8 mouse cellular contexts compared by ENCODE assay signal in the genomic region with DNA sequence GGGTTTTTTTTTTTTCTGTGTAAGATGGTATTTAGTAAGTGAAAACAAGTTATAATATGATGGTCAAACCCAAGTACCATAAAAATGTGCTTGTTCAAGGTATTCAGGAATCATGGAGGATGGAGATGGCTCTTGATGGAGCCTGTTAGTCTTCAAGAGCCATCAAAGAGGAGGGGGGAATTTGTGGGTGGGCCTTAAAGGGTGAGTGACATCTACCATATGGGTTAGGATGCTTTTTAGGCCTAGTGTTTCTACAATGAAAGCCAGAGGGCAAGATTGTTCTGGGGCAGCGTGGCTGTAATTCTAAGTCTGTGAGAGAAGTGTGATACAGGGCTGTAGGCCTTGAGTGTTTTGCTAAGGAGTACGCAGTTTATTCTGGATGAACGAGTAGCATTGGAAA. TPM values are rescaled to one million over a fixed set of nuclear protein-coding genes. Genes with fewer than 3 reads are reported as not detected.
DNase-seq lines count a peak whose midpoint lies in the region; ATAC-seq and TF ChIP-seq lines count a peak whose summit lies in the region.

No protein-coding gene starts in this region.

- no peaks in the 10 kb centered on the region for H3K9me3 ChIP-seq in erythroblast, embryonic 14.5 days (ENCODE audit: control insufficient read depth, low read length)
- no peaks in the 10 kb centered on the region for H3K9me3 ChIP-seq in E14TG2a.4 (ENCODE audit: low read length)
- no peaks in the 10 kb centered on the region for H3K9me3 ChIP-seq in embryonic facial prominence, embryonic 14.5 days (ENCODE audit: control insufficient read depth, low read length)
- H3K9me3 ChIP-seq in limb, embryonic 13.5 days: no peaks in the 10 kb centered on the region

- peak overlapping the region; percentile 56 for H3K4me2 ChIP-seq in embryonic facial prominence, embryonic 14.5 days (ENCODE audit: low read depth, low read length)
- peak overlapping the region; percentile 67 for H3K4me2 ChIP-seq in limb, embryonic 13.5 days (replicated peaks)

- H3K27me3 ChIP-seq in erythroblast, embryonic 14.5 days (ENCODE audit: control insufficient read depth): no peaks in the 10 kb centered on the region
- no peaks in the 10 kb centered on the region for H3K27me3 ChIP-seq in E14TG2a.4 (ENCODE audit: insufficient read depth, low read length)
- no peaks in the 10 kb centered on the region for H3K27me3 ChIP-seq in embryonic facial prominence, embryonic 14.5 days (replicated peaks; ENCODE audit: control insufficient read depth, insufficient read depth, low read length)
- peaks cover 3% of the 10 kb centered on the region; the same call in 1 of the 2 replicates for H3K27me3 ChIP-seq in limb, embryonic 13.5 days

- H3K27ac ChIP-seq in embryonic facial prominence, embryonic 14.5 days (replicated peaks; ENCODE audit: low read depth, low read length): 0 out of 2 replicates have a peak overlapping the region, but pooled peaks have one; percentile 28
- H3K27ac ChIP-seq in limb, embryonic 13.5 days: peak overlapping the region; percentile 39; the same call in 1 of the 2 replicates

- H3K4me3 ChIP-seq in erythroblast, embryonic 14.5 days (replicated peaks): peak overlapping the region; percentile 70
- H3K4me3 ChIP-seq in E14TG2a.4 (replicated peaks; ENCODE audit: low read length): peak overlapping the region; percentile 81
- H3K4me3 ChIP-seq in embryonic facial prominence, embryonic 14.5 days (ENCODE audit: low read depth, low read length): peak overlapping the region; percentile 52
- H3K4me3 ChIP-seq in limb, embryonic 13.5 days: peak overlapping the region; percentile 56

- H3K9ac ChIP-seq in embryonic facial prominence, embryonic 14.5 days (ENCODE audit: low read depth, low read length): peak overlapping the region; percentile 51
- H3K9ac ChIP-seq in limb, embryonic 13.5 days: peak overlapping the region; percentile 55; the same call in 1 of the 2 replicates

- peak; percentile 63 for DNase-seq in embryonic facial prominence, embryonic 14.5 days (ENCODE audit: low spot score)
- peak; percentile 63 for DNase-seq in retina, postnatal 1 day
- no peak for DNase-seq in ovary, postnatal 14 days (ENCODE audit: low spot score)
- DNase-seq in left cerebral cortex, postnatal 36 days (ENCODE audit: low spot score in 2 of 2): no peak

- no peaks in the 10 kb centered on the region for H3K36me3 ChIP-seq in erythroblast, embryonic 14.5 days (ENCODE audit: control insufficient read depth)
- H3K36me3 ChIP-seq in E14TG2a.4 (ENCODE audit: insufficient read depth, low read length): peaks cover 11% of the 10 kb centered on the region
- 0 out of 2 replicates have a peak, but pooled peaks cover 4% of the 10 kb centered on the region for H3K36me3 ChIP-seq in embryonic facial prominence, embryonic 14.5 days (ENCODE audit: control insufficient read depth, insufficient read depth, low read length)
- H3K36me3 ChIP-seq in limb, embryonic 13.5 days: peaks cover 4% of the 10 kb centered on the region; the same call in 1 of the 2 replicates

- intact Hi-C loops in left cerebral cortex, postnatal 36 days (cut with DNase I): no loop called here

- no peak for ATAC-seq in erythroblast, adult 5-6 weeks (replicated peaks; ENCODE audit: low FRiP score, poor library complexity, severe bottlenecking)
- no peak for ATAC-seq in embryonic facial prominence, embryonic 14.5 days (ENCODE audit: low read depth)
- ATAC-seq in limb, embryonic 13.5 days (ENCODE audit: low FRiP score, low read depth): no peak

- peaks cover 3% of the 10 kb centered on the region for H3K4me1 ChIP-seq in erythroblast, embryonic 14.5 days (ENCODE audit: control insufficient read depth)
- H3K4me1 ChIP-seq in E14TG2a.4 (replicated peaks; ENCODE audit: low read depth, low read length): peaks cover 8% of the 10 kb centered on the region
- no peaks in the 10 kb centered on the region for H3K4me1 ChIP-seq in embryonic facial prominence, embryonic 14.5 days (ENCODE audit: control insufficient read depth, insufficient read depth, low read length)
- H3K4me1 ChIP-seq in limb, embryonic 13.5 days: no peaks in the 10 kb centered on the region

- 23% methylated on average over 3 of the region's 3 CpGs for WGBS in embryonic facial prominence, embryonic 14.5 days
- 36% methylated on average over 3 of the region's 3 CpGs for WGBS in limb, embryonic 13.5 days

- no peak for TF ChIP-seq CTCF in E14TG2a.4 (conservative IDR thresholded peaks at IDR 0.05; ENCODE audit: low read length)

RNA-seq across cellular contexts. Expression of gene Nbdy, which starts 1.0 kb away (rescaled TPM):
- polyA plus RNA-seq in erythroblast, embryonic 14.5 days (2012): 1.4 and 1.9 TPM in 2 replicates
- 14.2 and 19.6 TPM in 2 replicates for total RNA-seq in erythroblast, adult 5-6 weeks (2015; ENCODE audit: low replicate concordance)
- 0.84 and 3.2 TPM in 2 replicates for total RNA-seq in erythroblast, adult 5-6 weeks (2017; ENCODE audit: low replicate concordance)
- 120 and 124 TPM in 2 replicates for polyA plus RNA-seq in embryonic facial prominence, embryonic 14.5 days (2014; fragmentation: Nextera tagmentation; extraction: Ambion mirVana)
- 131 and 132 TPM in 2 replicates for polyA plus RNA-seq in limb, embryonic 13.5 days (2015; fragmentation: Nextera tagmentation; extraction: Ambion mirVana)
- 10 to 100 TPM; 44.8 to 56.3 TPM for total RNA-seq in left cerebral cortex, postnatal 36 days (2021)

RNA-seq across cellular contexts. Expression of gene Kctd12b, which starts 28.2 kb away (rescaled TPM):
- polyA plus RNA-seq in erythroblast, embryonic 14.5 days (2012): not detected in 2 replicates
- 1.7 and 3.5 TPM in 2 replicates for total RNA-seq in erythroblast, adult 5-6 weeks (2015; ENCODE audit: low replicate concordance)
- 0.84 and 2.0 TPM in 2 replicates for total RNA-seq in erythroblast, adult 5-6 weeks (2017; ENCODE audit: low replicate concordance)
- polyA plus RNA-seq in embryonic facial prominence, embryonic 14.5 days (2014; fragmentation: Nextera tagmentation; extraction: Ambion mirVana): 9.2 and 9.3 TPM in 2 replicates
- 7.5 and 8.2 TPM in 2 replicates for polyA plus RNA-seq in limb, embryonic 13.5 days (2015; fragmentation: Nextera tagmentation; extraction: Ambion mirVana)
- total RNA-seq in left cerebral cortex, postnatal 36 days (2021): 1 to 10 TPM; 2.4 to 2.7 TPM

Comparison
In these comparisons a context has a peak if more than half of its experiments do, and no peak if none do; other contexts are left out.
1. DNase-seq: peak in embryonic facial prominence, embryonic 14.5 days (single experiment) and retina, postnatal 1 day (single experiment); none in ovary, postnatal 14 days (single experiment) and left cerebral cortex, postnatal 36 days (0 of 2).
2. RNA of gene Nbdy, which starts 1.0 kb away (polyA plus RNA-seq): 131 to 132 TPM in limb, embryonic 13.5 days and 120 to 124 TPM in embryonic facial prominence, embryonic 14.5 days; 1.4 to 1.9 TPM in erythroblast, embryonic 14.5 days; every median in the first group is over 10 times any median in the second.
3. Peak in every context shown above with its lines, with median percentiles within 50 percentile points of each other: H3K4me3 ChIP-seq.